Mouse (Mus musculus) left cerebral cortex, adult 8-10 months (tissue): ENCODE measurements around the gene Cst10. TPM values are rescaled to one million over a fixed set of nuclear protein-coding genes. Genes with fewer than 3 reads are reported as not detected.
A peak's percentile ranks its signal among the peaks of the same experiment; 100 is the strongest.

Experiments used
- DNase-seq, 2 experiments: peaks; one replicate each; pipeline ENCODE4 v3.0.0; 2022; ENCODE audit warnings: low spot score in 2 of 2
- total RNA-seq, 4 experiments: library from RNA; stranded (reverse); gene quantifications; 2 replicates each; pipeline ENCODE4 v1.2.4; 2022

The Cst10 gene
- not detected for total RNA-seq

- DNase-seq: no peak
Measured at GRCm38 (mm10) chr2:149404757-149405156, at the start of gene Cst10. Gene Cst10 (plus strand): TSS chr2:149405057.

- no peak for DNase-seq
Measured at GRCm38 (mm10) chr2:149392951-149393350, 11.9 kb upstream of the Cst10 start.

- peak in 1 of 2 experiments; percentile 5 for DNase-seq
Measured at GRCm38 (mm10) chr2:149422564-149422963, 17.7 kb downstream of the Cst10 start.
